ENCODE assay signal across 18 mouse cellular contexts in genomic region chr11:12859344-12859930, GRCm38 (mm10).
A peak's percentile ranks its signal among the peaks of the same experiment; 100 is the strongest.
DNase-seq lines count a peak whose midpoint lies in the region; ATAC-seq and TF ChIP-seq lines count a peak whose summit lies in the region.
"Had no signal": no experiment of that assay in that cellular context is flagged by ENCODE, and none has a peak within 500 bp of the region (broad histone marks: within the 10 kb centered on the region; RNA-seq: fewer than 3 reads in every experiment).

No protein-coding gene starts in this region.

- no peaks in the 10 kb centered on the region for H3K9me3 ChIP-seq in forebrain, embryonic 12.5 days
- no peaks in the 10 kb centered on the region for H3K9me3 ChIP-seq in forebrain, embryonic 14.5 days (replicated peaks; ENCODE audit: control insufficient read depth, low read length)
- no peaks in the 10 kb centered on the region for H3K9me3 ChIP-seq in intestine, embryonic 14.5 days (ENCODE audit: control insufficient read depth, low read length)
- H3K9me3 ChIP-seq in intestine, postnatal 0 days (ENCODE audit: control insufficient read depth) = no peaks in the 10 kb centered on the region
- H3K9me3 ChIP-seq in neural tube, embryonic 15.5 days (replicated peaks) = 0 out of 2 replicates have a peak, but pooled peaks cover 2% of the 10 kb centered on the region
- H3K9me3 ChIP-seq: forebrain, embryonic 10.5 days; megakaryocyte, embryonic 14.5 days; neural tube, embryonic 12.5 days had no signal

- no peak overlapping the region for H3K4me2 ChIP-seq in forebrain, embryonic 12.5 days
- H3K4me2 ChIP-seq in forebrain, embryonic 14.5 days (ENCODE audit: low read length) = no peak overlapping the region
- no peak overlapping the region for H3K4me2 ChIP-seq in intestine, embryonic 14.5 days (ENCODE audit: low read length)
- no peak overlapping the region for H3K4me2 ChIP-seq in intestine, postnatal 0 days (replicated peaks; ENCODE audit: low read depth)
- H3K4me2 ChIP-seq in neural tube, embryonic 15.5 days = no peak overlapping the region
- H3K4me2 ChIP-seq: lung, embryonic 14.5 days; neural tube, embryonic 12.5 days had no signal

- no peaks in the 10 kb centered on the region for H3K36me3 ChIP-seq in forebrain, embryonic 12.5 days (replicated peaks)
- H3K36me3 ChIP-seq in forebrain, embryonic 14.5 days (ENCODE audit: control insufficient read depth, insufficient read depth, low read length) = no peaks in the 10 kb centered on the region
- H3K36me3 ChIP-seq in intestine, embryonic 14.5 days (ENCODE audit: control insufficient read depth, insufficient read depth, low read length) = no peaks in the 10 kb centered on the region
- no peaks in the 10 kb centered on the region for H3K36me3 ChIP-seq in intestine, postnatal 0 days (ENCODE audit: control insufficient read depth, insufficient read depth)
- no peaks in the 10 kb centered on the region for H3K36me3 ChIP-seq in neural tube, embryonic 15.5 days
- H3K36me3 ChIP-seq: forebrain, embryonic 10.5 days; neural tube, embryonic 12.5 days had no signal

- H3K27ac ChIP-seq in forebrain, embryonic 12.5 days = no peak overlapping the region
- H3K27ac ChIP-seq in forebrain, embryonic 14.5 days (ENCODE audit: low read depth, low read length) = no peak overlapping the region
- H3K27ac ChIP-seq in intestine, embryonic 14.5 days (ENCODE audit: low read depth) = no peak overlapping the region
- no peak overlapping the region for H3K27ac ChIP-seq in intestine, postnatal 0 days (ENCODE audit: low read depth, low read length)
- no peak overlapping the region for H3K27ac ChIP-seq in neural tube, embryonic 15.5 days (replicated peaks)
- H3K27ac ChIP-seq: forebrain, embryonic 10.5 days; neural tube, embryonic 12.5 days had no signal

- H3K4me3 ChIP-seq in forebrain, embryonic 12.5 days (replicated peaks) = no peak overlapping the region
- H3K4me3 ChIP-seq in forebrain, embryonic 14.5 days (ENCODE audit: low read depth, low read length) = no peak overlapping the region
- H3K4me3 ChIP-seq in intestine, embryonic 14.5 days (ENCODE audit: low read depth, low read length) = no peak overlapping the region
- H3K4me3 ChIP-seq in intestine, postnatal 0 days (ENCODE audit: low read depth, low read length) = no peak overlapping the region
- H3K4me3 ChIP-seq in neural tube, embryonic 15.5 days (replicated peaks) = no peak overlapping the region
- H3K4me3 ChIP-seq: forebrain, embryonic 10.5 days; megakaryocyte, embryonic 14.5 days; neural tube, embryonic 12.5 days had no signal

- no peak overlapping the region for H3K9ac ChIP-seq in forebrain, embryonic 12.5 days
- H3K9ac ChIP-seq in forebrain, embryonic 14.5 days (ENCODE audit: low read length) = no peak overlapping the region
- no peak overlapping the region for H3K9ac ChIP-seq in intestine, embryonic 14.5 days (ENCODE audit: low read length)
- no peak overlapping the region for H3K9ac ChIP-seq in intestine, postnatal 0 days (ENCODE audit: low read depth, low read length)
- H3K9ac ChIP-seq in neural tube, embryonic 15.5 days (replicated peaks) = no peak overlapping the region
- H3K9ac ChIP-seq: lung, embryonic 14.5 days; neural tube, embryonic 12.5 days had no signal

- H3K27me3 ChIP-seq in forebrain, embryonic 12.5 days = no peaks in the 10 kb centered on the region
- H3K27me3 ChIP-seq in forebrain, embryonic 14.5 days (replicated peaks; ENCODE audit: control insufficient read depth, insufficient read depth, low read length) = no peaks in the 10 kb centered on the region
- no peaks in the 10 kb centered on the region for H3K27me3 ChIP-seq in intestine, embryonic 14.5 days (replicated peaks; ENCODE audit: control insufficient read depth, insufficient read depth, low read length)
- H3K27me3 ChIP-seq in intestine, postnatal 0 days (replicated peaks; ENCODE audit: control insufficient read depth, insufficient read depth, low read length) = no peaks in the 10 kb centered on the region
- H3K27me3 ChIP-seq in neural tube, embryonic 15.5 days (replicated peaks) = no peaks in the 10 kb centered on the region
- H3K27me3 ChIP-seq: megakaryocyte, embryonic 14.5 days; neural tube, embryonic 12.5 days; Patski had no signal

- peak; percentile 60 for ATAC-seq in forebrain, embryonic 12.5 days (ENCODE audit: low FRiP score)
- ATAC-seq in forebrain, embryonic 14.5 days = no peak
- 0 out of 2 replicates have a peak, but pooled peaks have one; percentile 32 for ATAC-seq in intestine, embryonic 14.5 days (replicated peaks; ENCODE audit: low FRiP score, low TSS enrichment, low read depth)
- ATAC-seq in intestine, postnatal 0 days = no peak
- no peak; the same call in 1 of the 2 replicates for ATAC-seq in neural tube, embryonic 15.5 days (ENCODE audit: low FRiP score)
- ATAC-seq: Patski had no signal

- no peaks in the 10 kb centered on the region for H3K4me1 ChIP-seq in forebrain, embryonic 12.5 days
- no peaks in the 10 kb centered on the region for H3K4me1 ChIP-seq in forebrain, embryonic 14.5 days (ENCODE audit: control insufficient read depth, insufficient read depth, low read length)
- H3K4me1 ChIP-seq in intestine, embryonic 14.5 days (replicated peaks; ENCODE audit: control insufficient read depth, insufficient read depth, low read length) = no peaks in the 10 kb centered on the region
- no peaks in the 10 kb centered on the region for H3K4me1 ChIP-seq in intestine, postnatal 0 days (replicated peaks; ENCODE audit: control insufficient read depth, insufficient read depth, low read length)
- no peaks in the 10 kb centered on the region for H3K4me1 ChIP-seq in neural tube, embryonic 15.5 days
- H3K4me1 ChIP-seq: forebrain, embryonic 10.5 days; megakaryocyte, embryonic 14.5 days; neural tube, embryonic 12.5 days had no signal

- 86% methylated on average over 1 of the region's 1 CpGs for WGBS in forebrain, embryonic 12.5 days
- 87% methylated on average over 1 of the region's 1 CpGs for WGBS in forebrain, embryonic 14.5 days
- 70% methylated on average over 1 of the region's 1 CpGs for WGBS in intestine, embryonic 14.5 days
- 68% methylated on average over 1 of the region's 1 CpGs for WGBS in intestine, postnatal 0 days
- 90% methylated on average over 1 of the region's 1 CpGs for WGBS in neural tube, embryonic 15.5 days

- DNase-seq in forebrain, embryonic 14.5 days (ENCODE audit: low spot score) = no peak
- no peak for DNase-seq in intestine, embryonic 14.5 days (ENCODE audit: low spot score)
- DNase-seq in neural tube, embryonic 10.5 days (ENCODE audit: extremely low spot score, low spot score) = peak; percentile 14
- no peak for DNase-seq in gastrocnemius, adult 8-10 months (ENCODE audit: low spot score in 2 of 2)
- no peak for DNase-seq in adrenal gland, postnatal 4 days (ENCODE audit: low spot score in 2 of 2)
- DNase-seq: cerebellum, adult 18-20 months; gastrocnemius, postnatal 10 days; kidney, adult 18-20 months; layer of hippocampus, postnatal 36 days; lung, embryonic 14.5 days; thymus, postnatal 36 days had no signal

- TF ChIP-seq CTCF in intestine, postnatal 0 days (IDR thresholded peaks at IDR 0.05; ENCODE audit: low read depth) = no peak

Comparison
In these comparisons a context has a peak if more than half of its experiments do, and no peak if none do; other contexts are left out.
1. ATAC-seq: peak in forebrain, embryonic 12.5 days (single experiment) and intestine, embryonic 14.5 days (single experiment); none in forebrain, embryonic 14.5 days (single experiment), intestine, postnatal 0 days (single experiment) and neural tube, embryonic 15.5 days (single experiment).